Mouse (Mus musculus): Measurements from ENCODE around the gene Zscan26. TPM values are rescaled to one million over a fixed set of nuclear protein-coding genes. Genes with fewer than 3 reads are reported as not detected.

Zscan26 gene
- 10.8 and 14.9 TPM in 2 replicates for polyA plus RNA-seq (2015; fragmentation: Nextera tagmentation; extraction: Ambion mirVana)

GRCm38 (mm10) chr13:21453449-21453848 is at the start of gene Zscan26:
TSS of gene Zscan26 (minus strand) at chr13:21453730.

GRCm38 (mm10) chr13:21501182-21501581 is 47.7 kb upstream of the Zscan26 start, which contains the start of gene Gm11273:
TSS of gene Gm11273 (minus strand) at chr13:21501418.

DNA sequence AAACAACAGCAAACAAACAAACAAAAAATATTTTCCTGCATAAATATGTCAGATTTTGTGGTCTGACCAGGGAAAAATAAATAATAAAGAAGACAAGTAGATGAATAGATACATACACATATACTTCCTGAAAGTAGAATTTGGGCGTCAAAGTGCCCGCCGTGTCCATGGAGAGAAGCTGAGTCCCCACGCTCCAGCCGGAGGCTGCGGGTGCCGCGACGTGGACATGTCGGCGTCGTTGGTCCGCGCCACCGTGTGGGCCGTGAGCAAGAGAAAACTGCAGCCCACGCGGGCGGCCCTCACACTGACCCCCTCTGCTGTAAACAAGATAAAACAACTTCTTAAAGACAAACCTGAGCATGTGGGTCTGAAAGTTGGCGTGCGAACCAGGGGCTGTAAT is 41.5 kb upstream of the Zscan26 start, which contains the start of gene AK157302:
Gene AK157302 (plus strand): TSS at position 144 of the 400 bp plus-strand sequence.

DNA sequence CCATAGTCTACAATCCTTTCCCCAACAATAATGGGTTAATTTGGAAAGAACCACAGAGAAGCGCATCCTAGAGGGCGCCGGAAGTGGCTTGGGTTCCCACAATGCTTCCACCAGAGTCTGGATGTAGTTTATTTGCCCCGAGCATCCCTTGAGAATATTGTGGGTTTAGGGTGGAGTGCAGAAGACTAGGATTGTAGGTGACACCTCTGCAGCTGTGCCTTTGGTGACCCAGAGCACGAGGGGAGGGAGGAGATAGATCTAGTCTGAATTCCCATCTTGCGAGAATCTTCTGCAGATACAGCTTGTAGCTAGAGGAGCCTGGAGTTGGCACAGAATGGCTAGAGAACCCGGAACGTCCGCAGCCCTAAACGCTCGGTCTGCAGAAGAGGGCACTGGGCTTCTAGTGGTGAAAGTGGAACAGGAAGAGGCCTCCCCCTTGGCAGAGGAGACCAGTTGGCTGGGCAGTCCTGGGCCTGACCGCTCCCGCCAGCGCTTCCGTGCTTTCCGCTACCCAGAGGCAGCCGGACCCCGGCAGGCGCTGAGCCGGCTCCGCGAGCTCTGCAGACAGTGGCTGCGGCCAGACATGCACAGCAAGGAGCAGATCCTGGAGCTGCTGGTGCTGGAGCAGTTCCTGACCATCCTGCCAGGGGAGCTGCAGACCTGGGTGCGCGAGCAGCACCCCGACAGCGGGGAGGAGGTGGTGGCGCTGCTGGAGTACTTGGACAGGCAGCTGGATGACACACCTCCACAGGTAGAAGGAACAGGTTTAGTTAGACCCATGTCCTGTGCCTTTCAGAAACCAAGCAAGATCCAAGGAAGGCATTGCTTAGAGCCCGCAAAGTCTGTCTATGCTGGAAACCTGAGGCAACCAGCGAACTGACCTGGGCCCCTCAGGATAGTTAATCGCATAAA is 25.5 kb upstream of the Zscan26 start, which contains the start of the genes Zkscan4 and Gm10065:
Gene Zkscan4 (plus strand): TSS at position 149 of the 912 bp plus-strand sequence.
Gene Gm10065 (minus strand): TSS at position 683 of the 912 bp plus-strand sequence.

DNA sequence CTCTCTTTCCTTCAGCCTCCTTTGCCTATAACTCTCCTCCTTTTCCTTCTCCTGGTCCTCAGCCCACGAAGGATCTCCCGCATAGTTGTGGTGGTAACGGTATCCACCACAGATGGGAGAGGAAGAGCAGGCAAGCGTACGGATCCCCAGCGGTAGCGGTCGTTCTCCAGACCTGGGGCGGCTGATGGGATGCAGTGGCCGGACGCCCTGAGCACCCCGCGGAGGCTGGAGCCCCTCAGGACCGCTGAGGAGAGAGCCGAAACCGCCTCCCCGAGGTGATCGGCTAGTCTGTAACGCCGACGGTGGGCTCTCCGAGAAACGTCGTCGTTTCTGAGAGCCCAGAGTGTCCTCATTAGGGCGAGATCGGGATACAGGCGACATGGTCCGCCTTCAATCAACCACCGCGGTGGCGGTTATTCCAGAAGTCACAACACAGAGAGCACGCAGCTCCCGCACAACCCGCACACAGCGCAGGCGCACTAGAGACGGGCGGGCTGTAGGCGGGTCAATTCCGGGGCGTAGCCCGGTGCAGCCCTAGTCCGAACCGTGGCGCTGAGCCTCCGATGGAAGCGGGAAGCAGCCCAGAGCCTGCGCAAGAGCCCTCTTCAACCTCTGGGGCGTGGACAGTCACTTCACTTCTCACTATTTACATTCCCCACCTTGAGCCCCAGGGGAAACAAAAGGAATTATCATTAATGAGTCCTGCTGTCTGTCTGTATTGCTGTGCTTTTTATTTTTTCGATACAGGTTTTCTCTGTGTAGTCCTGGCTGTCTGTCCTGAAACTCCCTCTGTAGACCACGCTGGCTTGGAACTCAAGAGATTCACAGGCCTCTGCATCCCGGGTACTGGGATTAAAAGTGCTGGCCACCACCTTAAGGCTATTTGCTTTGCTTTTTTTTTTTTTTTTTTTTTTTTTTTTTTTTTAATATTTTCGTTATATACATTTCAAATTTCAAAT is 14.8 kb upstream of the Zscan26 start, which contains the start of gene Nkapl:
Gene Nkapl (minus strand): TSS at position 449 of the 959 bp plus-strand sequence.

DNA sequence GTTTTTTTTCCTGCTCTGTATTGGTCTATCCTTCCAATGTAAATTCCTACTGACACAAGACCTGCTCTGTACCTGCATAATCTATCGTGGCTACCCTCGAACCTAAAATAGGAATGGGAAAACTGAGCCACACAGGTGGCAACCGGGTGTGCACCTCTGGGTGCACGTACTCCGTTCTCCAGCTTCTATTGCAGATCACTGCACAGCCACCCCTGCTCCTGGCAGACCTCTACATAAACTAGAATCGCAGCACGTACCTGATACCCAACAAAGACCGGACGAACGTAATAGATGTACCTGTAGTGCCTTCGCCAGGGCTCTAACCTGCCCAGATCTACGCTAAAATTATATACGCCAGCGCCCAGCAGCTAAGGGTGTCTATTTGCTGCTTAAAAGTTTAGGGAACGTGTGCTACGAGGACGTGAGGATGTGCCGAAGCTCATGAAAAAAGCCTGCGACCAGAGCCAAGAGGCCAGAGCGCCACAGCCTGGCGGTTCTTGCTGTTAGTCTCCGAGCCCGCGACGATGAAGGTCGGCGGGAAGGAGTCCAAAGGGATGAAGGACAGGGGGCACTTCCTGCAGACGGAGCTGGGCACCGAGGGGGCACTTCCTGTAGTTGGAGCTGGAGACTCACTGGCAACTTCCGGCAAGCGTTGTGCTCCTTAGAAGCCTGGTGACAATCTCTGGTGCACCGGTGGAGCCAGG is 12.9 kb downstream of the Zscan26 start, which contains the start of gene Pgbd1:
Gene Pgbd1 (minus strand): TSS at position 556 of the 704 bp plus-strand sequence.

DNA sequence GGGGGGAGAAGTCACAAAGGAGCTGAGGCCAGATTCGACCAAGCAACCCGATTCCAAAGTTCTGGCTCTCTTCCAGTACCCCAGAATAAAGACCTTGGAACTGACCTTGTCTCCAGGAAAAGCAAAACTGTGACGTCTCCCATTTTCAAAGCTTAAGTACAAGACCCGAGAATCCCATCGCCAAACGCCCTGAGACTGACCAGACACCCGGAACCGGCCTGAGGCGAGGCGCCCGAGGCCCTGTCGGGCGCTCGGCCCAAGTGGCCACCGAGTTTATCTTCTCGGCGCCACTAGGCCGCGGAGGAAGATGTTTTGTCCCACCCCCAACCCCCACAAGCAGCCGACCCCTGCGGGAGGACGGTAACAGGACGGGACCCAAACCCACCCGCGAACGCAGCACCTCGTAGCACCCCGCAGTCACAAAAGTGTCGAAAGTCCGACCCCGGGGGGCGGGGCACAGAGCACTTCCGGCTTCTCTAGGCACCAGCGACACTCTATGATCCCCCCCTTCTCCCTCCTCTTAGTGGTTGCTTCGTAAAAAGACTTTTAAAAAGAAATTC is 51.2 kb downstream of the Zscan26 start, which contains the start of gene Zkscan3:
Gene Zkscan3 (minus strand): TSS at position 469 of the 560 bp plus-strand sequence.

MicroRNAs within 50 kb of the gene (microRNA counts, 519-probe panel; counts per million panel counts)
- 88.3 counts per million for microRNA mmu-miR-1896

Other genes starting within 250 kb of the Zscan26 start
- not detected in 2 replicates for gene Gpx5, start 161.0 kb downstream of the Zscan26 start, polyA plus RNA-seq (2015; fragmentation: Nextera tagmentation; extraction: Ambion mirVana)
- gene Gpx6, start 141.6 kb downstream of the Zscan26 start, polyA plus RNA-seq (2015; fragmentation: Nextera tagmentation; extraction: Ambion mirVana), result not detected in 2 replicates
- gene Olfr1367, start 106.8 kb downstream of the Zscan26 start, polyA plus RNA-seq (2015; fragmentation: Nextera tagmentation; extraction: Ambion mirVana), result not detected in 2 replicates
- gene Zscan12, start 90.9 kb downstream of the Zscan26 start, polyA plus RNA-seq (2015; fragmentation: Nextera tagmentation; extraction: Ambion mirVana), result 4.2 and 5.2 TPM in 2 replicates
- gene Zkscan3, start 51.0 kb downstream of the Zscan26 start, polyA plus RNA-seq (2015; fragmentation: Nextera tagmentation; extraction: Ambion mirVana), result 38.2 TPM in 2 replicates
- 0.99 and 1.4 TPM in 2 replicates for gene Pgbd1, start 12.7 kb downstream of the Zscan26 start, polyA plus RNA-seq (2015; fragmentation: Nextera tagmentation; extraction: Ambion mirVana)
- gene Nkapl, start 14.8 kb upstream of the Zscan26 start, polyA plus RNA-seq (2015; fragmentation: Nextera tagmentation; extraction: Ambion mirVana), result 1.5 and 2.1 TPM in 2 replicates
- 0.96 and 1.4 TPM in 2 replicates for gene Zkscan4, start 25.2 kb upstream of the Zscan26 start, polyA plus RNA-seq (2015; fragmentation: Nextera tagmentation; extraction: Ambion mirVana)
- not detected in 2 replicates for gene Gm10065, start 25.7 kb upstream of the Zscan26 start, polyA plus RNA-seq (2015; fragmentation: Nextera tagmentation; extraction: Ambion mirVana)
- 1.0 and 1.2 TPM in 2 replicates for gene AK157302, start 41.5 kb upstream of the Zscan26 start, polyA plus RNA-seq (2015; fragmentation: Nextera tagmentation; extraction: Ambion mirVana)
- 6.8 and 8.6 TPM in 2 replicates for gene Gm11273, start 47.7 kb upstream of the Zscan26 start, polyA plus RNA-seq (2015; fragmentation: Nextera tagmentation; extraction: Ambion mirVana)
- gene Zkscan8, start 77.4 kb upstream of the Zscan26 start, polyA plus RNA-seq (2015; fragmentation: Nextera tagmentation; extraction: Ambion mirVana), result 1.9 and 2.4 TPM in 2 replicates
- 0.06 TPM in 1 of 2 replicates, not detected in the other for gene Olfr1366, start 89.1 kb upstream of the Zscan26 start, polyA plus RNA-seq (2015; fragmentation: Nextera tagmentation; extraction: Ambion mirVana)
- 0.07 TPM in 1 of 2 replicates, not detected in the other for gene Olfr1535, start 106.2 kb upstream of the Zscan26 start, polyA plus RNA-seq (2015; fragmentation: Nextera tagmentation; extraction: Ambion mirVana)
- not detected in 2 replicates for gene Olfr1364, start 128.0 kb upstream of the Zscan26 start, polyA plus RNA-seq (2015; fragmentation: Nextera tagmentation; extraction: Ambion mirVana)
- not detected in 2 replicates for gene Olfr1362, start 160.3 kb upstream of the Zscan26 start, polyA plus RNA-seq (2015; fragmentation: Nextera tagmentation; extraction: Ambion mirVana)
- not detected in 2 replicates for gene Olfr11, start 188.8 kb upstream of the Zscan26 start, polyA plus RNA-seq (2015; fragmentation: Nextera tagmentation; extraction: Ambion mirVana)
- gene Olfr1361, start 209.7 kb upstream of the Zscan26 start, polyA plus RNA-seq (2015; fragmentation: Nextera tagmentation; extraction: Ambion mirVana), result not detected in 2 replicates
- not detected in 2 replicates for gene Olfr1360, start 223.7 kb upstream of the Zscan26 start, polyA plus RNA-seq (2015; fragmentation: Nextera tagmentation; extraction: Ambion mirVana)
- not detected in 2 replicates for gene Olfr1359, start 244.4 kb upstream of the Zscan26 start, polyA plus RNA-seq (2015; fragmentation: Nextera tagmentation; extraction: Ambion mirVana)

Data from spleen, postnatal 0 days (tissue).